ENCODE assay signal across 8 mouse cellular contexts in genomic region chr2:151977689-151978440, GRCm38 (mm10). TPM values are rescaled to one million over a fixed set of nuclear protein-coding genes. Genes with fewer than 3 reads are reported as not detected.
DNase-seq lines count a peak whose midpoint lies in the region; ATAC-seq and TF ChIP-seq lines count a peak whose summit lies in the region.

No protein-coding gene starts in this region.

- intact Hi-C loops in heart, postnatal 36 days (cut with DNase I), result no loop called here

- no peak for ATAC-seq in neural tube, embryonic 12.5 days (ENCODE audit: low FRiP score, low read depth)
- ATAC-seq in neural tube, embryonic 15.5 days (ENCODE audit: low FRiP score), result no peak
- ATAC-seq in megakaryocyte progenitor cell, adult 5-6 weeks (replicated peaks; ENCODE audit: poor library complexity), result peak; percentile 7; the same call in 1 of the 2 replicates

- H3K9me3 ChIP-seq in neural tube, embryonic 12.5 days, result no peaks in the 10 kb centered on the region
- H3K9me3 ChIP-seq in neural tube, embryonic 15.5 days (replicated peaks), result no peaks in the 10 kb centered on the region

- H3K27ac ChIP-seq in neural tube, embryonic 12.5 days, result no peak overlapping the region
- H3K27ac ChIP-seq in neural tube, embryonic 15.5 days (replicated peaks), result no peak overlapping the region
- H3K27ac ChIP-seq in layer of hippocampus, adult 2 months, result no peak overlapping the region

- no peak for TF ChIP-seq CTCF in layer of hippocampus, adult 2 months (conservative IDR thresholded peaks at IDR 0.05)

- H3K9ac ChIP-seq in neural tube, embryonic 12.5 days, result no peak overlapping the region
- H3K9ac ChIP-seq in neural tube, embryonic 15.5 days (replicated peaks), result no peak overlapping the region

- no peaks in the 10 kb centered on the region; the same call in 1 of the 2 replicates for H3K27me3 ChIP-seq in neural tube, embryonic 12.5 days (replicated peaks)
- no peaks in the 10 kb centered on the region for H3K27me3 ChIP-seq in neural tube, embryonic 15.5 days (replicated peaks)

- no peak overlapping the region for H3K4me3 ChIP-seq in neural tube, embryonic 12.5 days
- no peak overlapping the region for H3K4me3 ChIP-seq in neural tube, embryonic 15.5 days (replicated peaks)
- no peak overlapping the region for H3K4me3 ChIP-seq in layer of hippocampus, adult 2 months

- DNase-seq in cerebellum, postnatal 10 days, result peak; percentile 79 to 86
- DNase-seq in heart, postnatal 36 days, result peak; percentile 61 to 63
- DNase-seq in frontal cortex, postnatal 14 days (ENCODE audit: low spot score in 2 of 2), result no peak
- DNase-seq in adrenal gland, adult 18-20 months (ENCODE audit: low spot score in 2 of 2), result no peak
- DNase-seq in layer of hippocampus, adult 2 months (ENCODE audit: low spot score in 2 of 2), result no peak

- H3K36me3 ChIP-seq in neural tube, embryonic 12.5 days, result no peaks in the 10 kb centered on the region
- no peaks in the 10 kb centered on the region for H3K36me3 ChIP-seq in neural tube, embryonic 15.5 days

- H3K4me2 ChIP-seq in neural tube, embryonic 12.5 days (replicated peaks), result peak overlapping the region; percentile 85
- no peak overlapping the region for H3K4me2 ChIP-seq in neural tube, embryonic 15.5 days

- H3K4me1 ChIP-seq in neural tube, embryonic 12.5 days, result peaks cover 54% of the 10 kb centered on the region
- H3K4me1 ChIP-seq in neural tube, embryonic 15.5 days, result peaks cover 45% of the 10 kb centered on the region

- 80% methylated on average over 4 of the region's 4 CpGs for WGBS in neural tube, embryonic 12.5 days
- 76% methylated on average over 4 of the region's 4 CpGs for WGBS in neural tube, embryonic 15.5 days

RNA-seq across cellular contexts. Expression of gene Fam110a, which starts 2.2 kb away (rescaled TPM):
- 91.5 and 94.3 TPM in 2 replicates for polyA plus RNA-seq in neural tube, embryonic 12.5 days (2016; fragmentation: Nextera tagmentation; extraction: Ambion mirVana)
- 31.3 and 32.0 TPM in 2 replicates for polyA plus RNA-seq in neural tube, embryonic 15.5 days (2015; fragmentation: Nextera tagmentation; extraction: Ambion mirVana)
- total RNA-seq in heart, postnatal 36 days (2021), result 1 to 10 TPM; 3.4 to 5.7 TPM
- total RNA-seq in megakaryocyte progenitor cell, adult 5-6 weeks (2015), result 5.6 and 8.2 TPM in 2 replicates
- total RNA-seq in megakaryocyte progenitor cell, adult 5-6 weeks (2017), result 3.8 and 4.6 TPM in 2 replicates
- 10 to 100 TPM in 1 of 2 experiments, 1 to 10 TPM in 1; 6.6 to 10.3 TPM for total RNA-seq in adrenal gland, adult 18-20 months (2021)
- 1 to 10 TPM; 7.8 to 8.0 TPM for total RNA-seq in layer of hippocampus, adult 2 months (2021)

RNA-seq across cellular contexts. Expression of gene Slc52a3, which starts 18.4 kb away (rescaled TPM):
- polyA plus RNA-seq in neural tube, embryonic 12.5 days (2016; fragmentation: Nextera tagmentation; extraction: Ambion mirVana), result 1.1 and 1.3 TPM in 2 replicates
- 1.4 and 1.7 TPM in 2 replicates for polyA plus RNA-seq in neural tube, embryonic 15.5 days (2015; fragmentation: Nextera tagmentation; extraction: Ambion mirVana)
- 1 to 10 TPM; 1.2 to 2.4 TPM for total RNA-seq in heart, postnatal 36 days (2021)
- total RNA-seq in megakaryocyte progenitor cell, adult 5-6 weeks (2015), result 0.22 TPM in 1 of 2 replicates, not detected in the other
- 0.12 TPM in 1 of 2 replicates, not detected in the other for total RNA-seq in megakaryocyte progenitor cell, adult 5-6 weeks (2017)
- total RNA-seq in adrenal gland, adult 18-20 months (2021), result 1 to 10 TPM; 3.9 to 5.6 TPM
- 1 to 10 TPM; 2.8 to 2.9 TPM for total RNA-seq in layer of hippocampus, adult 2 months (2021)

Comparison
In these comparisons a context has a peak if more than half of its experiments do, and no peak if none do; other contexts are left out.
1. DNase-seq: peak in cerebellum, postnatal 10 days (2 of 2) and heart, postnatal 36 days (2 of 2); none in frontal cortex, postnatal 14 days (0 of 2), adrenal gland, adult 18-20 months (0 of 2) and layer of hippocampus, adult 2 months (0 of 2).